Mouse (Mus musculus) induced T-regulatory cell, adult 2 months (primary cell): ENCODE results near the gene Naa40.

ENCODE experiments used
- DNase-seq: peaks from one replicate; pipeline ENCODE4 v3.0.0-alpha.2; 2012; ENCODE audit warnings: low read depth

Gene Naa40

DNA sequence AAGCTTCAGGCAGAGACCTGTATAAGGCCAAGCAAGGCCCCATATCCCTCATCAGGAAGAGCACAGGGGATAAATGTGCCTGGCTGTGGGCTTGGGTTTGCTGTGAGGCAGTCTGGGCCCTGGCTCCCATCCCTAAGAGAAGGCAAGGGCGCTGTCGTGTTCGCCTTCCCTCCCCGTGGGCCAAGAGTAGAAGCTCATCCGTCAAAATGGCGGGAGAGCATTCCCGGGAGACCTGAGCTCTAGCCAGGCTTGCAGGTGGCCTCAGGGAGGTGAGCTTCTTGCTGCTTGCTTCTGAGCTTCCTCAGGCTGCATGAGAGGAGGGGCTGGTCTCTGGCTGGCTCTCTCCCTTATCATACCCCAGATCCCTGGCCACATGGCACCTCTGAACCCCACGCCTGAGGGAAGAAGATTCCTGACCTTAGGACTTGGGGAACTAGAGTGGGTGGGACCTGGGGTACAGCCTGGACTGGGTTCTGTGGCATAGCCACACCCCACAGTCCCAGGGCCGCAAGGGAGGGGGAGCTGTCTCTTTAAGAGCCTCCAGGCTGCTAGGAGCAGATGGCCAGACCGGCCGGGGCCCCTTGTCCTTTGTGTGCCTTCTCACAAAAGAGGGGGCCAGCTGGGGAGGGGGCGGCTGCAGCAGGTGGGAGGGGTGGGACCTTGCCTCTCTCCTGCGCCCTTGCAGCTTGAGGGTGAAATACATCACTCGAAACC is 24.7 kb upstream of the Naa40 start:
- DNase-seq, result no peak

DNA sequence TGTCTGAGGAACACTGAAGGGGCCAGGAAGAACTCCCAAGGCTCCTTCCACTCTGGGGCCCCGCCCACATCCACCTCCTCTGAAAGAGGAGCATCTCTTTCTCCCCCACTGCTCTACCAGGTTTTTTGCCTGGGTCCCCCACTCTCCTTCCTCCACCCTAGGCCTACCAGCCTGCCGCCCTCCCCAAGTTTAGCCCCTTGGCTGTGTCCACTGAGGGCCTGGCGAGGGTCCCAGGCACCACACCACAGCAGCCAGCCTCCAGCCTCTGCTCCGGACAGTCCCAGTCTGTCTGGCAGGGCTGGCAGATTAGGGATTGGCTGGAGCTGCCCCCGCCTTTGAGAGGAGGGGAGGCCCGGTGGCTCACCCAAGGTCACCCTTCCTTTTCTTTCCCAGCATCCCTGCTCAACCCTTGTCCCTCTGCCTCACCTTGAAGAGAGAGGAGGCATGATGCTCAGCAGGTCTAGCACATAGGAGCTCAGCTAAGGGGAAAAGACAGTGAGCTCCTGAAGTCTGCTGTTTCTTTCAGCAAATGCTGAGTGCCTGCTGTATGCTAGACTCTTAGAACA is 23.9 kb upstream of the Naa40 start:
- DNase-seq, result no peak

DNA sequence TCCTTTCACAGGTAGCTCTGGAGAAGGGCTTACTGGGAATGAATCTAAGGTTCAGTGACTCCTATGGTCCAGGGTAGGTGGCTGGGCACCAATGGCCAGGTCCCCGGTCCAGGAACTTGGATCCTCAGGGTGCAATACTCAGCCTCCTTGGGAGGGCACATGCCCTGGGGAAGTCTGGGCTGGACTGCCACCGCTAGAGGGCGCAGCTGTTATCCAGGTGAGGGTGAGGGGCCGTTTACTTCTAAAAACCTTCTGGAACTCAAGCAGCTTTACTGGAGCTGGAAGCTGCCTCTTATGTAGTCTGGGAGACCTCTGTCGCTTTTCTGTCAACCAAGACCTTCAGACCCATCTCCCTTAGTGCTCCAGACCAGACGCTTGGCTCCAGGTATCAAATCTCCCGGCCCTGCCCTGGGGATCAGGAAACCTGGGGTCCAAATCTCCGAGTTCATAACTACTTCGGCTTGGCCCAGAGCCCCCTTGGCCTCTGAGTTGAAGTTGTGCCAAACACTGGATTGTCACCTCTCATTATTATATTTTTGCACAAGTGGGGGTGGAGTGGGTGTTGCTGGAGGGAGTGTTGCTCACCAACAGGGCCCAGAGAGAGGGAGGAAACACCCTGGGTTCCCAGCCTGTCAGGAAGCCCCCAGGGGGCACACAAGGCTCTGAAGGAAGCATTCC is 23.2 kb upstream of the Naa40 start:
- DNase-seq, result peak; percentile 90

DNA sequence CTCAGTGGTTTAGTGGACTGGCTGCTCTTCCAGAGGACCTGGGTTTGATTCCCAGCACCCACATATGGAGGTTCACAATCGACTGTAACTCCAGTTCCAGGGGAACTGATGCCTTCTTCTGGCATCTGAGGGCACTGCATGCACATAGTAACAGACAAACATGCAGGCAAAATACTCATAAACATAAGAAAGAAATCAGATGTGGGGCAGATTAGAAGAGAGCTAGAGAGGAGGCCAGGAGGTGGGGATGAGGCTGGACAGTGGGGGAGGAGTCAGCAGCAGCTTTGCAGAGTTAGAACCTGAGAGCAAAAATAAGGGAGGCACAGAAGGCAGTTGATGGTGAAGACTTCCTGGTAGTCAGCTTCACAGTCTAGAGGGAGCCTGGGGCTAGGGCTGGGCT is 21.6 kb upstream of the Naa40 start:
- DNase-seq, result no peak

DNA sequence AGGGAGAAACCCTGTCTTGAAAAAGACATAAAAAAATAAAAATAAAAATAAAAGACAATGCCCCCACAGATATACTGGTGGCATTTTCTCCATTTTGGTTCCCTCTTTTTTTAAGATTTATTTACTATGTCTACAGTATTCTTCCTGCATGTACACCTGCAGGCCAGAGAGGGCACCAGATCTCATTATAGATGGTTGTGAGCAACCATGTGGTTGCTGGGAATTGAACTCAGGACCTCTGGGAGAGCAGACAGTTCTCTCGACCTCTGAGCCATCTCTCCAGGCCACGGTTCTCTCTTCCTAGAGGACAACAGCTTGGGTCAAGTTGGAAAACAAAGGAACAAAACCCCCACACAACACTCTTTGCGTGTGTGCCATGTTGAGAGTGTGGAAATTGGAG is 21.0 kb upstream of the Naa40 start:
- no peak for DNase-seq

DNA sequence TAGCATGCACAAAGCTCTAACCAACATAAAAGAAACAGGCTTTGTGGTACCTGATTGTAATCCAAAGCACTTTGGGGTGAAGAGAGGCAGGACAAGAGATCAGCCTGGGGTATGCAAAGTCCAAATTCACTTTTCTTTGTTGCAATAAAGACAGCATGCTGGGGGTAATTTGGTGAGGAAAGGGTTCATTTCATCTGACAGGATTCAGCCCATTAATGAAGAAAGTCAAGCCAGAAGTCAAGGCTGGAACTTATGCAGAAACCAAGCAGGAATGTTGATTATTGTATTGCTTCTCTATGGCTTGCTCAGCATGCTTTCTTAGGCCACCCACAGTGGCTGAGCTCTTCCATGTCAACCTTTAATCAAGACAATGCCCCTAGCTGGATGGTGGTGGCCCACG is 20.5 kb upstream of the Naa40 start:
- no peak for DNase-seq

- no peak for DNase-seq
These were observed 16.9 kb upstream of the Naa40 start for GRCm38 (mm10) chr19:7257881-7258280.

- no peak for DNase-seq
These were observed 5.0 kb upstream of the Naa40 start for GRCm38 (mm10) chr19:7246021-7246420.

DNA sequence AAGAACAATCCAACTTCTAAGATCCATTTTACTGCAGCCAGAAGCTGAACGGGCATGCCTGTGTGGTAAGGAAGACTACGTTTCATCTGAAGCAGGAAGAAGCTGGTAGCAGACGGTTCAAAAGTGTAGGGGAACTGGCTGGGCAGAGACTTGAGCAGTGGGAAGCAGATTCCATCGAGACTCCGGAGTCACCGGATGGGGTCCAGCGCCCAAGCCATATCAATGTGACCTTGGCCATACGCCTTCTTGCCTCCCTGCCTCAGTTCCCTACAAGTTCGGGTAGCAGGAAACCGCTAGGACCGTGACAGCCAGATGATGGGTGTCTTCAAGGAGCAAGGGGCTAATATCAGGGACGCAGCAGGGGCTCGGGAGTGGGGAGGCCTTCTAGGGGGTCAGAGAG is 692 bp downstream of the Naa40 start:
- peak; percentile 50 for DNase-seq

GRCm38 (mm10) chr19:7239574-7239973 is 1.4 kb downstream of the Naa40 start:
- DNase-seq, result no peak

GRCm38 (mm10) chr19:7236742-7237141 is 4.2 kb downstream of the Naa40 start:
- no peak for DNase-seq

- no peak for DNase-seq
These were observed 5.0 kb downstream of the Naa40 start for GRCm38 (mm10) chr19:7236011-7236410.

DNA sequence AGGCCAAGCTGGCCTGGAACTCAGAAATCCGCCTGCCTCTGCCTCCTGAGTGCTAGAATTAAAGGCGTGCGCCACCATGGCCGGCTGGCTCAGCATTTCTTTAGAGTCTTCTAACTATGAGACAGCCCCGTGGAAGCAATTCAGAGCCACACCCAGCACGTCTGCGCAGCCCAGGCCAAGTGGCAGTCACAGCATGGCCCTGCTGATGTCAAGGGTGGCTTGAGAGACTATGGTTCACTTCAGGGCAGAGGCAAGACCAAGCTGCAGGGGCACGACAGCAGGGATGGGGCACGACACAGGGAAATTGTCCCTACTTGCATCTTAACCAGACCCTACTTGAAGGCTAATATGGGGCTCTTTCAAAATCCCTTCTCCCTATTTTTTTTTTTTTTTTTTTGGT is 5.5 kb downstream of the Naa40 start:
- no peak for DNase-seq

GRCm38 (mm10) chr19:7234537-7235221 is 6.3 kb downstream of the Naa40 start:
- peak; percentile 85 for DNase-seq

GRCm38 (mm10) chr19:7226511-7226914 is 14.5 kb downstream of the Naa40 start:
- no peak for DNase-seq

DNA sequence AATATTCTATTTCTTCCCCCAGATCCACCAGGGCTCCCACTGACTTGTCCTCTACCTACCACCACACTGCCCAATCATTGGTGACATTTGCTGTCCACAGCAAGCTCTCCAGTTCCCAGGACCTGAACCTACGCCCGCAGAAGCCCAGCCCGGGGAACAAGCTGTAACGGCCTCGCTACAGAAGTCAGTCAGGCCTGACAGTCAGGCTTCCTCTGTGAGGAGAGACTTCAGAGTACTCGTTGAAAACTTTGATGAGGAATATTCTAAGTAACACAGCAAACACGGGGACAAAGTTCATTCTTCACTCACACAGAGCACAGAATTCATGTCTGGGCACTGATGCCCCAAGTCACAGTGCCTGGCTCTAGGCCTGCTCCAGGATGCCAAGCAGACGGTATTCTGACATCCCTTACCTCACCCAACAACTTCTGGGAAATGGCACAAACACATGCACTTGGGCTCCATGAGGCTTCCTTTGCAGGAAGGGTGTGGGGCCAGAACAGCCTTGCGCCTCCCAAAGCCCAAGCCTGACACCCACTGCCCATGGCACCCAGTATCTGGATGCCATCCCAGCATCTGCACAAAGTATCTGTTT is 15.8 kb downstream of the Naa40 start:
- no peak for DNase-seq

DNA sequence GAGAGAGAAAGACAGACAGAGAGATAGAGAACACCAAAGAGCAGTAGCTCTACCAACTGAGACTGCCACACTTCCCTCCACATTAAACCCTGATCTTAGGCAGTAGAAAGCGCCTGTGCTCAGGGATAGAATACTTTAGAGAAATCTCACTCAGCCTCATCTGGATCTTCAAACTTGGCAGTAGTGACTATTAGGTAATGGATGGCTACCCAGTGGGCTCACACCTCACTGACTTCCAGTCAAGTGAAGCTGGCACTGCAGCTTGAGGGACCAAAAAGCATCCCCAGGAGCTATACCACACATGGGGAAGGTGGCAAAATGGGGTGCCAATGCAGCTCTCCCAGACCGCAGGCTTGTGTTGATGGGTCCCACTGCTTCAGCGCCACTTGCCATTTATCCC is 16.7 kb downstream of the Naa40 start:
- no peak for DNase-seq

- DNase-seq, result no peak
These were observed 17.5 kb downstream of the Naa40 start for GRCm38 (mm10) chr19:7223488-7223887.

- no peak for DNase-seq
These were observed 18.8 kb downstream of the Naa40 start for GRCm38 (mm10) chr19:7222196-7222595.

DNA sequence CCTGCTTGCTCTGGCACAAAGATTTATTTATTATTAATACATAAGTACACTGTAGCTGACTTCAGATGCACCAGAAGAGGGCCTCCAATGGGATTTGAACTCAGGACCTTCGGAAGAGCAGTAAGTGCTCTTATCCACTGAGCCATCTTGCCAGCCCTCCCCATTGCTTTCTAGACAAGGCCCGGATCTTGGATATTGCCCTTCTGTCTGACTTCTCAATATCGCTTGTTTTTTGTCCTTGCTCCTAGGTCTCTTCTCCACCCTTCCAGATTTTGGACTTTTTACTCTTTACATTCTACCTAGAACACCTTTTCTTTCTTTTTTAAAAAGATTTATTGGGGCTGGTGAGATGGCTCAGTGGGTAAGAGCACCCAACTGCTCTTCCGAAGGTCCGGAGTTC is 22.2 kb downstream of the Naa40 start:
- DNase-seq, result no peak

DNA sequence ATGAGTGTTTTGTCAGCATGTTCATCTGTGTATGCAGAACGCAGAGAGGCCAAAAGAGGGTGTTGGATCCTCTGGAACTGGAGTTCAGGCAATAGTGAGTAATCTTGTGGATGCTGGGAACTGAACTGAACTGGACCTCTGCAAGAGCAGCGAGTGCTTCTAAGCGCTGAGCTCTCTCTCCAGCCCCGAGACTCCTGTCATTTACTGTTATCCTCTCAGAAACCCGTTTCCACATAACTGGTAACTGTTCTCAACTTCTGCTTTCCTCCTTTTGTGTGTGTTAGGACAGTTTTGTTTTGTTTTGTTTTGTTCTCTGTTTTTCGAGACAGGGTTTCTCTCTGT is 23.1 kb downstream of the Naa40 start:
- DNase-seq, result no peak

GRCm38 (mm10) chr19:7217162-7217925 is 23.6 kb downstream of the Naa40 start, which contains the start of gene Cox8a:
TSS of gene Cox8a (minus strand) at chr19:7217616.
- DNase-seq, result peak; percentile 98
